Mouse (Mus musculus) bone marrow macrophage, adult 2 months (primary cell): ENCODE measurements around the gene Tmprss5.

Experiments used
- CTCF ChIP-seq: IDR thresholded peaks from 2 replicates; pipeline ENCODE4 v1.5.1; 2012; ENCODE audit warnings: low read depth, mild to moderate bottlenecking, low read length, moderate library complexity
- POLR2A ChIP-seq: IDR thresholded peaks from 2 replicates; pipeline ENCODE4 v1.6.1; 2012; ENCODE audit warnings: mild to moderate bottlenecking, low read depth, low read length, borderline replicate concordance

GRCm38 (mm10) chr9:49130514-49131010, 49.5 kb downstream of the Tmprss5 start:
- TF ChIP-seq POLR2A (no peak), CTCF (no peak)
